Mouse (Mus musculus) midbrain, postnatal 0 days (tissue): ENCODE measurements around the gene Neurod1. TPM values are rescaled to one million over a fixed set of nuclear protein-coding genes. Genes with fewer than 3 reads are reported as not detected.

Experiments used
- ATAC-seq: fragments of 200-750 bp; cut with Nextera tagmentation; 2 replicates; pipeline ENCODE4 v1.8.0; 2017; ENCODE audit warnings: moderate number of reproducible peaks, mild to moderate bottlenecking, moderate TSS enrichment, moderate library complexity; ENCODE audit not compliant: low FRiP score
- DNase-seq: peaks from one replicate; pipeline ENCODE4 v3.0.0-alpha.2; 2015; ENCODE audit warnings: low spot score
- H3K27ac ChIP-seq: fragments of 300-500 bp; sonication (generic); 2 replicates; pipeline ENCODE4 v1.5.1; 2014; ENCODE audit warnings: low read depth, mild to moderate bottlenecking, low read length, mixed read lengths
- H3K27me3 ChIP-seq: fragments of 300-500 bp; sonication (generic); 2 replicates; pipeline ENCODE4 v1.6.1; 2014; ENCODE audit warnings: low read length, control low read depth, mixed read lengths; ENCODE audit not compliant: insufficient read depth
- H3K36me3 ChIP-seq: fragments of 300-500 bp; sonication (generic); 2 replicates; pipeline ENCODE4 v1.6.1; 2014; ENCODE audit warnings: low read length, control low read depth, mixed read lengths; ENCODE audit not compliant: insufficient read depth
- H3K4me1 ChIP-seq: fragments of 300-500 bp; sonication (generic); 2 replicates; pipeline ENCODE4 v1.6.1; 2014; ENCODE audit warnings: mild to moderate bottlenecking, control low read depth, antibody characterized with exemption, low read length, mixed read lengths; ENCODE audit not compliant: insufficient read depth
- H3K4me2 ChIP-seq: fragments of 300-500 bp; sonication (generic); 2 replicates; pipeline ENCODE4 v1.6.1; 2014; ENCODE audit warnings: low read depth, mild to moderate bottlenecking, low read length, mixed read lengths; ENCODE audit not compliant: poor library complexity, severe bottlenecking
- H3K4me3 ChIP-seq: fragments of 300-500 bp; sonication (generic); 2 replicates; pipeline ENCODE4 v1.5.1; 2014; ENCODE audit warnings: low read depth, mild to moderate bottlenecking, low read length, moderate library complexity
- H3K9ac ChIP-seq: fragments of 300-500 bp; sonication (generic); replicated peaks from 2 replicates; pipeline ENCODE4 v1.6.1; 2014; ENCODE audit warnings: mild to moderate bottlenecking, low read length, moderate library complexity, mixed read lengths; ENCODE audit not compliant: poor library complexity, severe bottlenecking
- H3K9me3 ChIP-seq: fragments of 300-500 bp; sonication (generic); 2 replicates; pipeline ENCODE4 v1.6.1; 2016; ENCODE audit warnings: low read length, control low read depth
- CTCF ChIP-seq: IDR thresholded peaks from 2 replicates; pipeline ENCODE4 v1.5.1; 2016; ENCODE audit warnings: antibody characterized with exemption, mild to moderate bottlenecking
- WGBS: fragments of 180-500 bp; shearing (Covaris S2); extraction: QIAGEN DNeasy Blood & Tissue Kit; methylation state at CpG from one replicate; pipeline ENCODE4 v1.1.7; 2014; 5-methylcytosine and 5-hydroxymethylcytosine counted together
- polyA plus RNA-seq: library from polyadenylated mRNA; unstranded; fragments of >200 nt; fragmentation: Nextera tagmentation; extraction: Ambion mirVana; gene quantifications from 2 replicates; pipeline ENCODE4 v1.2.1, GENCODE M21; 2015
- total RNA-seq: library from RNA; depleted of rRNA; stranded (reverse); fragments of >200 nt; gene quantifications from 2 replicates; pipeline ENCODE4 v1.2.3, GENCODE M21; 2014; rRNA removed

Gene Neurod1
- total and polyA plus RNA-seq, 2 experiments from 2014 or later = 6.2 to 16.6 TPM

GRCm38 (mm10) chr2:79410903-79411255 lies 45.7 kb downstream of the Neurod1 start:
- Histone ChIP-seq H3K36me3 (no peaks in the 10 kb centered on the region), H3K9me3 (no peaks in the 10 kb centered on the region), H3K9ac (no peak overlapping the region), H3K27me3 (no peaks in the 10 kb centered on the region), H3K4me2 (no peak overlapping the region), H3K27ac (no peak overlapping the region), H3K4me3 (no peak overlapping the region), H3K4me1 (no peaks in the 10 kb centered on the region)
- WGBS = 75% methylated on average over 3 of the region's 3 CpGs
- DNase-seq = no peak
- ATAC-seq = no peak
- no peak for TF ChIP-seq CTCF

- Histone ChIP-seq H3K36me3 (no peaks in the 10 kb centered on the region), H3K4me2 (no peak overlapping the region), H3K4me3 (no peak overlapping the region), H3K4me1 (no peaks in the 10 kb centered on the region), H3K9me3 (no peaks in the 10 kb centered on the region), H3K9ac (no peak overlapping the region), H3K27me3 (no peaks in the 10 kb centered on the region), H3K27ac (no peak overlapping the region)
- ATAC-seq (no peak), DNase-seq (no peak)
- WGBS = 58% methylated on average over 15 of the region's 15 CpGs
- no peak for TF ChIP-seq CTCF
Measured at GRCm38 (mm10) chr2:79410247-79410902, 46.2 kb downstream of the Neurod1 start.

GRCm38 (mm10) chr2:79405661-79406405 lies 50.7 kb downstream of the Neurod1 start:
- Histone ChIP-seq H3K9ac (no peak overlapping the region), H3K4me2 (no peak overlapping the region), H3K4me3 (no peak overlapping the region), H3K9me3 (no peaks in the 10 kb centered on the region), H3K27ac (no peak overlapping the region), H3K27me3 (no peaks in the 10 kb centered on the region), H3K36me3 (no peaks in the 10 kb centered on the region), H3K4me1 (no peaks in the 10 kb centered on the region)
- TF ChIP-seq CTCF = no peak
- DNase-seq (peak; percentile 81), ATAC-seq (no peak; the same call in 1 of the 2 replicates)
- 75% methylated on average over 5 of the region's 5 CpGs for WGBS

Other genes with a start within 250 kb of the Neurod1 start
- 3.1 and 4.3 TPM in 2 replicates for gene Itga4, start 201.3 kb downstream of the Neurod1 start, total RNA-seq
- gene Itga4, start 201.3 kb downstream of the Neurod1 start, polyA plus RNA-seq = 1.4 and 1.5 TPM in 2 replicates
- gene Cerkl, start within 50 bp of the Neurod1 start, total RNA-seq = 0.11 and 0.47 TPM in 2 replicates
- 0.72 and 1.5 TPM in 2 replicates for gene Cerkl, start within 50 bp of the Neurod1 start, polyA plus RNA-seq
- 9.7 and 10.0 TPM in 2 replicates for gene Itprid2, start 178.6 kb upstream of the Neurod1 start, total RNA-seq
- 3.4 TPM in 2 replicates for gene Itprid2, start 178.6 kb upstream of the Neurod1 start, polyA plus RNA-seq